Mouse (Mus musculus) retina, embryonic 14.5 days (tissue): Measurements from ENCODE around the gene Ywhab.
A peak's percentile ranks its signal among the peaks of the same experiment; 100 is the strongest.

Experiments used
- DNase-seq: peaks from one replicate; pipeline ENCODE4 v3.0.0-alpha.2; 2015; ENCODE audit warnings: low spot score

The Ywhab gene

GRCm38 (mm10) chr2:163994654-163994976 is at the start of gene Ywhab:
Ywhab (plus strand) TSS chr2:163994960.
- DNase-seq, result no peak

GRCm38 (mm10) chr2:163946221-163946620 is 48.5 kb upstream of the Ywhab start:
- no peak for DNase-seq

DNA sequence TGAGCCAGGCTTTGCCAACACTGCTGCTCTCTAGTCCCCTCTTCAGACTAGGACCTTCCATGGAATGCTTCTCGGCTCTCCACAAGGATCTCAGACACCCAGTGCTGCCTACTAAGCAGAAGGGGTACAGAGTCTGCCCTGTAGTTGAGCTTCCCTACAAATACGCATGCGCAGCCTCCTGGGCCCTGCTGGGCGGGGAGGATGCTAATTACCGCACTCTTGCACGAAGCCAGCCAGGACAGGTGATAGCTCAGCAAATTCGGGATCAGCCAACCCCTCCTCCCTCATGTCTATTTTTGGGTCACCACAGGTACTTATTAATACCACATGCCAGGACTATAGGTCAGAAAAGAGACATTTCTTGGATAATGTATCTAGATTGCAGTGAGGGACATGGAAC is 46.8 kb upstream of the Ywhab start:
- no peak for DNase-seq

DNA sequence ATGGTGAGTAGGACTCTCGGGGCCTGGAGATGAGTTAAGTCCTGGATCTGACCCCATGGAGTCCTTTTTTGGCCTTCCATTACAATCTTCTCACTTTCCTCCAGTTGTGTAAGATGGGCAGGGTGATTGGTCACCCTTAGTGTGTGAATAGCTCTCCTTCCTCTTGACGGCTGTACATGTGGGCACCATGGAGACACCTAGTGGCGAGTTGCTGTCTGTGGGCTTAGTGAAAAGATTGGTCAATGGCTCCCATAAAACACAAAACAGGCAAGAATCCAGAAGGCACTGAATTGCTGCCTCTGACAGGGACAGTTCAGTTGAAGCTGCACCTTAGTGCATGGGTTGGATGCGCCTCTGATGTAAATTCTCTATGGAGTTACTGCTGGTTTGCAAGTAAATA is 43.0 kb upstream of the Ywhab start:
- DNase-seq, result peak; percentile 75

- DNase-seq, result no peak
These were observed 41.0 kb upstream of the Ywhab start for GRCm38 (mm10) chr2:163953622-163954310.

- peak; percentile 47 for DNase-seq
These were observed 29.9 kb upstream of the Ywhab start for GRCm38 (mm10) chr2:163964606-163965560.

GRCm38 (mm10) chr2:163965706-163966105 is 29.1 kb upstream of the Ywhab start:
- no peak for DNase-seq

DNA sequence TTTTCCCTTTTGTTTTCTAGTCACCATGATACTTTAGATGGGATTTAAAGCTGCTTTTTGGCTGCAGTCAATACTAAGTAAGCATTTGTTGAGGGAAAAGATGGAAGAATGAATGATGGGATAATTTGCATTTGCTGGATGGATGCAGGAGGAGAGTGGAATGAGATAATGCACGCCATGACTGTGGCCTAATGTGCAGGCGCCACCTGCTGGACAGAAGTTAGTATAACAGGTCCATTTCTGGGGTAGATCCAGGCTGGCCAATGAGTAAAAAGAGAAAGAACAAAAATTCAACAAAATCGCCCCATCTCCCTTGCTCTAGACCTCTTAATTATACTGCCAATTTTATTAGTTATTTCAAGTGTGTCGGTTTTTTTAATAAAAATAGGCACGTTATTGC is 26.2 kb upstream of the Ywhab start:
- peak; percentile 83 for DNase-seq

DNA sequence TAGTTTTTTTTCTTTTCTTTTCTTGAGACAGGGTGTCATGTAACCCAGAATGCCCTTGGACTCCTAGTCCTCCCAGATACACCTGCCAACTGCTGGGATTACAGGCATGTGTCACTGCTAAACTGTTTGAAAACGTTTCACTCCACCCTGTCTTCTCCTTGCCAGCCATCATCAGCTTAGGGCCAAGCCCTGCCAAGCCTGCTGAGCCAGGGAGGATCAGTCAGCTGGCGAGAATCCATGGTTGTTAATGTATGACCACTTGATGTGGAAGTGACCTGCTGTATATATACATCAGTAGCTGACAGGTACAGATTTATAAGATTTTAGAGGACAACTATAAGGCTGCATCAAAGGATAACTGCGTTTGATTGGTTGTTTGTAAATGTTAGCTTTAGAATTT is 24.4 kb upstream of the Ywhab start:
- DNase-seq, result no peak

DNA sequence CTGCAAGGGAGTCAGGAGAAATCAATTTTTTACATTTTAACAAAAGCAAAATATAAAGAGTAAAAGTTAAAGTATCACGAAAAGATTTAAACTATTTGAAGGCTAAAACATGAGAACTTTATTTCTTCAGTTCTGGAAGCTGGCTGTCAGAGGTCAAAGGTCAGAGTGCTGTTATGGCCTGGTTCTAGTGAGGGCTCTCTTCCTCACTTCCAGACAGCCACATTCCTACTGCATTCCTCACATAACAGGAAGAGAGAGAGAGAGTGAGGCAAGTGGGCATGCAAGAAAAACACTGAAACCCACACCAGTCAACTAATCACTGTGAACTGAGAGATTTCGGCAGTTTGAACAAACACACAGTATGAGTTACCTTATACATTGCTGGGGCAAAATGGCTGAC is 20.7 kb upstream of the Ywhab start:
- no peak for DNase-seq

- DNase-seq, result no peak
These were observed 18.3 kb upstream of the Ywhab start for GRCm38 (mm10) chr2:163976448-163976847.

- no peak for DNase-seq
These were observed 7.5 kb upstream of the Ywhab start for GRCm38 (mm10) chr2:163987233-163987632.

GRCm38 (mm10) chr2:163992871-163993270 is 1.9 kb upstream of the Ywhab start:
- DNase-seq, result no peak

DNA sequence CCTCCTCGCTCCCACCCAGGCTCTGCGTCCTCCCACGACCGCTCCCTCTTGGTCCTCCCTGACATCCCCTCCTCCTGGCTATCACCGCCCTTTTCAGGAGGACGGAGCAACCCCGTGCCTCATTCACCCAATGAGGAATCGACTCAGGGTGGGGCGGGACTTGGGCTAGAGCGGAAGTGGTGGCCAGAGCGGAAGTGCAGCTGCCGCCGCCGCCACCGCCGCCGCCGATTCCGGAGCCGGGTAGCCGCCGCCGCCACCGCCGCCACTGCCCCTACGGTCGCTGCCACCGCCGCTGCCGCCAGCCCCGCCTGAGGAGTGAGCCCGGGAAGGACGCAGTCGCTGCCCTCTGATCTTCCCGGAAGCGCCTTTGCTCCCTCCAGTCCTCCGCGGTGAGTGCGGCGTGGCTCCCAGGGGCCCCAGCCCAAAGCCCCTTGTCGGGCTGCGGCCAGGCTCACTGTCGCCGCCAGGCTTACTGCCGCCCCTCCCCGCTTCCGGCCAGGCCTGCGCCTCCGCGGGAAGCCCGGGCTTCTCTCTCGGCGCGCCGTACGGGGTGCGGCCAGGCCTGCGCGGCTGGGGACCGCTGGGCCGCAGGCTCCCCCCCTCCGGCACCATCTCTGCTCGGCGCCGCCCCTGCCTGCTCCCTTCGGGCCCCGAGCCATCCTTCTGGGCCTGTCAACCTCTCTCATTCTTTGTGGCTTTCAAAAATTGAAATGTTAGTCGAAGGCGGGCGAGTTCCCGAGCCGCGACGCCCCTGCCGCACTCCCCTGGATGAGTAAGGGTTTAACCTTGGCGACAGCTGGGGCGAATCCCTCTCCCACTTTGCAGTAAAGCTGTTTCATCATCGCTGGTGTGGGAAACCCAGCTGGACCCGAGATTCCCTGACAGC is 460 bp downstream of the Ywhab start:
- peak; percentile 96 for DNase-seq

GRCm38 (mm10) chr2:163996275-163996674 is 1.5 kb downstream of the Ywhab start:
- no peak for DNase-seq

DNA sequence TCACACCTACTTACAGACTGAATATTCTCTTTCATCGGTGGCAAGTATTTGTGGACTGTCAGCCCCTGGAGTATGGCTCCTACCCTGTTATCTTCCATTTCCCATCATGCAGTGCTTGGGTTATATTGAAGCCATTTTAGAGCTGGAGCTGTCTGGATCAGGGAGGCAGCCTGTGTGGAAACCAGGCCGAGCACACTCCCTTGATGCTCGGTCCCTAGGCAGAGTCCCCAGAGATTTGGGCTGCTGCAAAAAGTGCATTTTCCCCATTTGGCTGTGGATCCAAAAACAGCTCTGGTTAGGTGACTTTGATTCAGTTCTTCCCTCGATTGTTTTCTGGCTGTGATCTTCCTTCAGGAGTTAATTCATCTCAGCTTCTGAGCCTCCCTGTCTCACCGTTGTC is 2.1 kb downstream of the Ywhab start:
- DNase-seq, result no peak

- DNase-seq, result no peak
These were observed 4.2 kb downstream of the Ywhab start for GRCm38 (mm10) chr2:163998981-163999380.

DNA sequence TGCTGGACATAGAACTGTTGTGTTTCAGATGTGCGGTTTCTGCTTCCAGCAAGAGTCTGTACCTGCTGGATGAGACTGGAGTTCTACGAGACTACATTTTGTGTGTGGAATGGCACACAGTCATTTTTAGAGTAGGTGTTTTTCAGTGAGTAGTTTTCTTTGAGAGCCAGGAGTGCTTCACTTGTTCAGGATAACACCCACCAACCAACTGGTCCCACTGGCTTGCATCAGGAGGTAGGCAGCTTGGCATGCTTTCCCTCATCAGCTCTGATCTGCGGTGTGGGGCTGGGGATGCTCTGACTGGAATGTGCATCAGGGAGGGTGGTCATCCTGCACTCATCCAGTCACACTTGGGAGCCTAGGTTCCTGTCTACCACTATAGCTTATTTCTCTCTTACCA is 7.9 kb downstream of the Ywhab start:
- no peak for DNase-seq

- DNase-seq, result no peak
These were observed 9.7 kb downstream of the Ywhab start for GRCm38 (mm10) chr2:164004503-164004902.

DNA sequence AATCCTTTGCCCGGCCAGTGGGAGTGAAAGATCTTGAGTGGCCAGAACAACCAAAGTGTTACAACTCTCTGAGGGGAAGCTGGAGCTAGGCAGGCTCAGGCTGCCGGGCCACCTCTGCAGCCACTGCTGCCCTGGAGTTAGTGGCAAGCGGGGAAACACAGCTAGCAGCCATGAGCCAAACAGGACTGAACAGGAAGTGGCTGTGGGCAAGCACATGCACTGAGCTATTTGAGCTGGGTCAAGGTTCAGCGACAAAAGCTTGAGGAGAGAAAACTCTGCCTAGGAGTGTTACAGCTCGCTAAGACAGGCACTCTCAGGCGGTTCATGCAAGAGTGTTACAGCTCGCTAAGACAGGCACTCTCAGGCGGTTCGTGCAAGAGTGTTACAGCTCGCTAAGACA is 12.2 kb downstream of the Ywhab start:
- DNase-seq, result no peak

GRCm38 (mm10) chr2:164007547-164007946 is 12.8 kb downstream of the Ywhab start:
- DNase-seq, result no peak

DNA sequence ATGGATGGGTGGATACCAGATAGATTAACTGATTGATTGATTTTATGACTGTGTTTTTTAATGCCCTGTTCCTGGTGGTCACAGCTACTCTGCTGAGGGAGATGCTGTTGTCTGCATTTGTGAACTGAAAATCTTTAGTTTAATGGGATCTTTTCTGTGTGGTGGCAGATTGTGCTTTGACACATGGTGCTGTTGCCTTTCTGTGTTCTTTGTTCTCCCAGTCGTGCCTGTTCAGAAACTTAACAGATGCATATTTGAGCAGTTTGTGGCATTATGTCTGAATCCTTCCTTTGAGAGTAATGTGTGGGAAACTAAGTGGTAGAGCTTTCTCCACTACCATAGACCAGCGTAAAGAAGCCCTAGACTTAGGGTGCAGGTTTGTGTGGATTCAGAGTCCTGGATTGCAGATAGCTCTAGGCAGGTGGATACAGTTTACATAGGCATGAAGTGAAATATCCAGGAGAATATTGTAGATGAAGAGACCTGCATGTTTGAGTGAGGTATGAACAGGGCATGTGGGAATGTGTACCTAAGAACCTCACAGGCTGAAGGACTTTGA is 13.3 kb downstream of the Ywhab start:
- no peak for DNase-seq
